Mouse (Mus musculus) bone marrow macrophage, adult 2 months (primary cell): ENCODE data around the gene Zc2hc1c. TPM values are rescaled to one million over a fixed set of nuclear protein-coding genes. Genes with fewer than 3 reads are reported as not detected.
A peak's percentile ranks its signal among the peaks of the same experiment; 100 is the strongest.

ENCODE experiments used
- H3K27ac ChIP-seq: 2 replicates; pipeline ENCODE4 v1.5.1; 2012; ENCODE audit warnings: low read depth, low read length; ENCODE audit not compliant: insufficient read depth
- H3K4me1 ChIP-seq: 2 replicates; pipeline ENCODE4 v1.6.1; 2012; ENCODE audit warnings: low read length; ENCODE audit not compliant: control insufficient read depth, insufficient read depth
- H3K4me3 ChIP-seq: 2 replicates; pipeline ENCODE4 v1.5.1; 2012; ENCODE audit warnings: mild to moderate bottlenecking, low read length, moderate library complexity; ENCODE audit not compliant: insufficient read depth
- CTCF ChIP-seq: IDR thresholded peaks from 2 replicates; pipeline ENCODE4 v1.5.1; 2012; ENCODE audit warnings: low read depth, mild to moderate bottlenecking, low read length, moderate library complexity
- POLR2A ChIP-seq: IDR thresholded peaks from 2 replicates; pipeline ENCODE4 v1.6.1; 2012; ENCODE audit warnings: mild to moderate bottlenecking, low read depth, low read length, borderline replicate concordance
- polyA plus RNA-seq: library from polyadenylated mRNA; stranded (reverse); fragments of >200 nt; gene quantifications from 2 replicates; pipeline ENCODE4 v1.2.4, GENCODE M21; 2012; ENCODE audit not compliant: missing spikeins, insufficient read depth, insufficient read length

The Zc2hc1c gene
- polyA plus RNA-seq, 1 experiment, result not detected

DNA sequence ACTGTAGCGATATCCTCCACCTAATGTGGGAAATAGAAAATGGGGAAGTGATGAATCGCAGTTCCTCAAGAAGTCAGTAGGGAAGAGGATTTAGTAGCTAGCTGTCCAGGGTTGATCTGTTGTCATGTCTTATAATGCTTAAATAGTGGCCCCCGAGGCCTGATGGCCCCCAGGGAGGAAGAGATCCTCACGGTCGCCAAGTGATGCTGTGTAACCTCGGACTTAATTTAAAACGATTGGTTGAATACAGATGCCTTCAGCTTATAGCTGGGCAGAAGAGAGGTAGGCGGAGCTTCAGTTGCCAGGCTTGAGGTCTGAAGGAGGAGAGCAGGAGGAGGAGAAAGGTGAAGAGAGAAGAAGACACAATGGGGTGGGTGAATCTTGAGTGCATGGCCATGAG is 4.1 kb upstream of the Zc2hc1c start:
- no peak overlapping the region for H3K4me3 ChIP-seq
- no peak for TF ChIP-seq POLR2A
- no peak for TF ChIP-seq CTCF
- H3K27ac ChIP-seq, result no peak overlapping the region
- H3K4me1 ChIP-seq, result peaks cover 10% of the 10 kb centered on the region

DNA sequence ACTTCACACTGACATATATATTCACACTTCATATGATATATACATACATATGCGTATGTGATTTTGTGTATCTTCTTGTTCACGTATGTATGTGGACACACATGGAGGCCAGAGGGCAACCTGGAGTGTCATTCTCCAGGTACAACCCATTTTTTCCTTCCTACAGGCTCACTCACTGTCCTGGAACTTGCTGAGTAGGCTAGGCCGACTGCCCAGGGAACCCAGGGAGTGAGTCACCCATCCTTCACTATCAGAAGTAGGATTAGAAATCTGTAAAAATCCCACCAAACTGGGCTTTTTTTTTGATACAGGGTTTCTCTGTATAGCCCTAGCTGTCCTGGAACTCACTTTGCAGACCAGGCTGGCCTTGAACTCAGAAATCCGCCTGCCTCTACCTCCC is 3.4 kb upstream of the Zc2hc1c start:
- no peak for TF ChIP-seq POLR2A
- TF ChIP-seq CTCF, result no peak
- H3K4me3 ChIP-seq, result no peak overlapping the region
- peaks cover 6% of the 10 kb centered on the region for H3K4me1 ChIP-seq
- H3K27ac ChIP-seq, result no peak overlapping the region

DNA sequence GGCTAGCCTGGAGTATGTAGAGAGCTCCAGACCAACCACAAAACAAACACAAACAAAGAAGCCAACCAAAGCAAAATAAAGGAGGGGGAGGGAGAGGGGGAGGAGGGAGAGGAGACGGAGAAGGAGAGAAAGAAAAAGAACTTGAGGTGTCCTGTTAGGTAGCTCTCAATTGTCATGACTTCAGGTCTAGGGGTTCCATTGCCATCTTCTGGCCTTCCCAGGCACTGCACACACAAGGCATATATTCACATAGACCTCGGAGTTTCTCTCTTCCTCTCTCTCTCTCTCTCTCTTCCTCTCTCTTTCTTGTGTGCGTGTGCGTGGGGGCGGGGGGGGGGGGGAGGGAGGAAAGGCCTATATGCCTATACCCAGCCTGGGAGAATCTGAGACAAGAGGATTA is 1.4 kb upstream of the Zc2hc1c start:
- peaks cover 6% of the 10 kb centered on the region for H3K4me1 ChIP-seq

DNA sequence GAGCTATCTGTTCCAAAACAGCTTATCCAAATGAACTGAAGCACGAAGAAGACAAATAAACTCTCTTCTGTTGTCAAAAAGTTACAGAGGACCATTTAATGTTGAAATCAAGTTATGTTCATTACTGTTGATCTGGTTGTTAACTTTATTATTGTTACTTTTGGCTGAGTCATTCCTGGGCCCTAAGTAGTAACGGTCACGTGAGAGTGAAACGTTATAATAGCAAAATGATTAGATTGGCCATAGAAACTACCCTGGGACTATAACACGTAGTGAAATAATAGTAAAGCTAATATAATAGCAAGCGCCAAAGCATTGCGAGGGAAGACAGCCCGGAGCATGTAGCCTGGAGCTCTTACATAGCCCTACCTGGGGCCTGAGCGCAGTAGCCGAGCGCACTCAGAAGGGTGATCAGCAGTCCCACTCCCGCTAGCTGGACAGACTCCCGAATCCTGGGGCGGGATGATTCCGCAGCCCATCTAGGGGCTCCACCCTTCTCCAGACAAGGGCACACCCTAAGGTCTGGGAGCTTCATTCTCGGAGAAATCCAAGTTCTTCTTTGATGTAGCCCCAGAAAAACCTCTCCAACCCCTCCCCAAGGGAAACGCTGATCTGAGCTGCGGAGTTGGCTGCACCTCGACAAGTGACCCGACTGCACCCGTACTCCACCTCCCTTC is 444 bp upstream of the Zc2hc1c start, which contains the start of gene Acyp1:
TSS of gene Acyp1 (minus strand) at position 630 of the 677 bp plus-strand sequence.
- no peak within 1 kb of the TSS for H3K27ac ChIP-seq
- TF ChIP-seq CTCF, result no peak
- no peak for TF ChIP-seq POLR2A
- H3K4me3 ChIP-seq, result peak within 1 kb of the TSS; percentile 65
- peaks cover 6% of the 10 kb centered on the region for H3K4me1 ChIP-seq

More for the DNA sequence above, 1.4 kb upstream of the Zc2hc1c start:
- H3K4me3 ChIP-seq, result no peak overlapping the region
- H3K27ac ChIP-seq, result no peak overlapping the region
- no peak for TF ChIP-seq CTCF
- no peak for TF ChIP-seq POLR2A

DNA sequence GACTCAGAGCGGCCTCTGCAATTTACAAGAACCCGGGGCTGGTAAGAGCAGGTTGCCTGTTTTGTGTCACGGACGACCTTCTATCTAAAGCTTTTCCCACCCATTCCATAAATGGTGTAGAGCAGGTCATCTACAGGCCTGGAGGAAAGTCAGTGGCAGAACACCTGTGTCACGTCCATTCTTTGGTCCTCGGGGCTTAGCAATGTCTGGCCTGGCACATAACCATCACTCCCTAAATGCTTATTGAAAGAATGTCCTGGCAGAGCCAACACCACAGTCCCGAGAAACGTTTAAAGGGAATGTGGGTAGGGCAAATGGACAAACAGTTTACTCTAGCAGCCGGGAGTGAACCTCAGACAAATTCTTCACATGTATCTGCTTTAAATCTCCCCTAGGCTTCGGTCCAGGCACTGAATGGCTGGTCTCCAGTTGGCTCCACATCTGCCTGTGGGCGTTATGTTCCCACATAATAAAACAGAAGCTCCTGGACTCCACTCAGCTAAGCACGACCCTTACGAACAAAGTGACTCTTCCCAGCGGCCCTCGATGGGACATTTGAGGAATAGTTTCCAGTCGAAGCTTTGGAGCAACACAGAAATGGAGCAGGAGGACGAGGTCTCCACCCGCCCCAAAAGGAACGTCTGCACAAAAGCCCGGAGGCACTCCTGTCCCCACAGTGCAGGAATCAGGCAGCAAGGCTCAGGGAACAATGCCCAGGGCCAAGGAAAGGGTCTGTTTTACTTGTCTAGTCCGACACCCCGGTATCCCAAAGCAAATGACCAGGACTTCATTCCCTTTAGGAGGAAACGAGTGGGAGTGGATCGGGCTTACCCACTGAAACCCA is 988 bp downstream of the Zc2hc1c start:
- H3K4me3 ChIP-seq, result no peak overlapping the region
- TF ChIP-seq POLR2A (no peak), CTCF (no peak)
- H3K27ac ChIP-seq, result no peak overlapping the region
- H3K4me1 ChIP-seq, result peaks cover 5% of the 10 kb centered on the region

DNA sequence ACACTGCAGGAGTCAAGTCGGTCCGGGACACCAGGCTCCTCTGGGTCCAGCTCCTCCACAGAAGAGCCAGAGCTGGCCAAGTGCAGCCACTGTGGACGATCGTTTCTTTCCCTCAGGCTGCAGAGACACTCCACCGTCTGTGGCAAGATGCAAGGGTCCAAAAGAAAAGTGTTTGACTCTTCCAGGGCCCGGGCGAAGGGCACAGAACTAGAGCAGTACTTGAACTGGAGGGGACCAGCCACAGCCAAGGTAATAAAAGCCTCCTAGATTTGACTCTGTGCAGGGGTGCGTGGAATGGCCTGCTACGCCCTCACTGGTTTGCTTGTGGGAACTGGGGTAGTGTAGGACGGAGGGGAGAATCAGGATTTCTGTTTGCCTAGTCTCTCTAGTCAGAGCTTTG is 2.2 kb downstream of the Zc2hc1c start:
- Histone ChIP-seq H3K4me3 (no peak overlapping the region), H3K4me1 (no peaks in the 10 kb centered on the region), H3K27ac (no peak overlapping the region)
- TF ChIP-seq CTCF (no peak), POLR2A (no peak)

DNA sequence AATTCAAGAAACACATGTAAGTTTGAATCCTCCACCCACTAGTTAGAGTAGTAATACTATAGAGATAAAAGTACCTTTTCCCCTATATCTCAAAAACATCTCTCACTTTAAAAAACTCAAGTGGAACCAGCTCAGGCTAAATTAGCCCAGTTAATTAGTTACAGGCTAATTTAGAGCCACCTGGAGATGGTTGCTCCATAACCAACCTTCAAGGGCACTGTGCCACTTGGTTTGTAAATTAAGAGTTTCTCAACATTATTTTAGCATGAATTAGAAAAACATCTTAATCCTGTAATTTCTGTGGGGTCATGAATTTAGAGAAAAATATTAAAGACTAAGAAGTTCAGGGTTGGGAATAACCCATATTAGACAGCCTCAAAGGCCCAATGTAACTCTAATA is 3.1 kb downstream of the Zc2hc1c start:
- no peak overlapping the region for H3K27ac ChIP-seq
- TF ChIP-seq POLR2A (no peak), CTCF (no peak)
- no peaks in the 10 kb centered on the region for H3K4me1 ChIP-seq
- H3K4me3 ChIP-seq, result no peak overlapping the region

DNA sequence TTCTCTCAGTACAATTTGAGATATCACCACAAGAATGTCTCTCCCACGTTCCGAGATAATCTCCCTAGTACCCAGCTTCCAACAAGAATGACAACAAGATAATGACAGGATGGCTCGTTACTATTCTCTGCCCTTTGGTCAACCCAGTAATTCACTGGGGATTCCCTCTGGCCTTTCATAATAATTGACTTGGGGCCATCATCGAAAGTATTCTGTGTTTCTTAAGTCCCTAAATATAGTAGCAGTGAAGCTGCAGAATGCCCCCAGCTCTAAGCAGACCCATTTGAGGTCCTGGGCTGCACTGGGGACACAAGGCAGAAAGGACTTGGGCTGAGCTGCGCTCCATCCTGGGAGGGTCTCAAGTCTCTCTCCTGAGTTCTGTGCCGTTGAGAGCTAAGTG is 3.9 kb downstream of the Zc2hc1c start:
- Histone ChIP-seq H3K4me3 (no peak overlapping the region), H3K27ac (no peak overlapping the region), H3K4me1 (no peaks in the 10 kb centered on the region)
- no peak for TF ChIP-seq CTCF
- TF ChIP-seq POLR2A, result no peak

DNA sequence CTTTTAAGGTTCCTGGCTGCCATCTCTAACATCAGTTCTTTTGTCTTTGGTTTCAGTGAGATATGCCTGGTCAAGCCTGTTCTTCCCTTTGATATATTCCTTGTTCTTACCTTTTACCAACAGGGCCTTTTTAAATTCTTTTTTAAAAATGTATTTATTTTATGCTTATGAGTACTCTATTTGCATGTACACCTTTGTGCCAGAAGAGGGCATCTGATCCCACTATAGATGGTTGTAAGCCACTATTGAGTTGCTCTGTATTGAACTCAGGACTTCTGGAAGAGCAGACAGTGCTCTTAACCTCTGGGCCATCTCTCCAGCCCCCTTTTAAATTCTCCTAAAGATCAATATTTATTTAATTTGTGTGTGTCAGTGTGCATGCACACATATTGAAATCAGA is 4.5 kb downstream of the Zc2hc1c start:
- Histone ChIP-seq H3K4me1 (no peaks in the 10 kb centered on the region), H3K4me3 (no peak overlapping the region), H3K27ac (no peak overlapping the region)
- TF ChIP-seq CTCF, result no peak

DNA sequence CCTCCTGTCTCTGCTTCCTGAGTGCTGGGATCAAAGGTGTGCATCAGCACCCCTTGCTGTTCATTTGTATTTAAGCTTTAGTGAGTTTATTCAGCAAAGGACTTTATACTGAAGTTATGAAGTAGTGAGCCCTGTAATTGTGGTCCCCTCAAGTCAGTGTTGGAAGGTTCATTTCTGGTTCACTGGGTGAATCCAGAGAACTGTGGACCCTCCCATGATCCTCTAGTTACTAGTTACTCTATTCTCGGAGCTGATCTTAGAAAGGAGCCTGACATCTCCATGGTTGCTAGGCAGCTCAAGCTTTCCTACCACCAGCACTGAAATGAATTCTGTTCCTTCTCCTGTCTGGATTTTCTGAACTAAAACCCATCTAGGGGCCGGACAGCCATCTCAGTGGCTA is 7.1 kb downstream of the Zc2hc1c start:
- Histone ChIP-seq H3K4me3 (no peak overlapping the region), H3K4me1 (no peaks in the 10 kb centered on the region), H3K27ac (no peak overlapping the region)
- TF ChIP-seq CTCF (no peak), POLR2A (no peak)
